Mouse (Mus musculus) neural tube, embryonic 12.5 days (tissue): ENCODE results near the gene Ptpn14. TPM values are rescaled to one million over a fixed set of nuclear protein-coding genes. Genes with fewer than 3 reads are reported as not detected.

Experiments used
- ATAC-seq: fragments of 200-750 bp; cut with Nextera tagmentation; 2 replicates; pipeline ENCODE4 v1.8.0; 2017; ENCODE audit warnings: low read depth, mild to moderate bottlenecking, moderate TSS enrichment, moderate library complexity; ENCODE audit not compliant: low FRiP score
- H3K27ac ChIP-seq: fragments of 300-500 bp; sonication (generic); 2 replicates; pipeline ENCODE4 v1.5.1; 2016
- H3K27me3 ChIP-seq: fragments of 300-500 bp; sonication (generic); replicated peaks from 2 replicates; pipeline ENCODE4 v1.6.1; 2016; ENCODE audit warnings: mild to moderate bottlenecking
- H3K36me3 ChIP-seq: fragments of 300-500 bp; sonication (generic); 2 replicates; pipeline ENCODE4 v1.6.1; 2016; ENCODE audit warnings: mild to moderate bottlenecking
- H3K4me1 ChIP-seq: fragments of 300-500 bp; sonication (generic); 2 replicates; pipeline ENCODE4 v1.6.1; 2016
- H3K4me2 ChIP-seq: fragments of 300-500 bp; sonication (generic); replicated peaks from 2 replicates; pipeline ENCODE4 v1.6.1; 2016; ENCODE audit warnings: mild to moderate bottlenecking
- H3K4me3 ChIP-seq: fragments of 300-500 bp; sonication (generic); 2 replicates; pipeline ENCODE4 v1.5.1; 2016
- H3K9ac ChIP-seq: fragments of 300-500 bp; sonication (generic); 2 replicates; pipeline ENCODE4 v1.6.1; 2016; ENCODE audit warnings: mild to moderate bottlenecking
- H3K9me3 ChIP-seq: fragments of 300-500 bp; sonication (generic); 2 replicates; pipeline ENCODE4 v1.6.1; 2016; ENCODE audit warnings: mild to moderate bottlenecking
- WGBS: fragments of 180-500 bp; shearing (Covaris S2); methylation state at CpG from one replicate; pipeline ENCODE4 v1.1.7; 2016; 5-methylcytosine and 5-hydroxymethylcytosine counted together
- polyA plus RNA-seq: library from polyadenylated mRNA; unstranded; fragments of >200 nt; fragmentation: Nextera tagmentation; extraction: Ambion mirVana; gene quantifications from 2 replicates; pipeline ENCODE4 v1.2.1, GENCODE M21; 2016

The Ptpn14 gene
- polyA plus RNA-seq, 1 experiment from 2014 or later: 4.5 TPM

- Histone ChIP-seq H3K36me3 (no peaks in the 10 kb centered on the region), H3K9me3 (no peaks in the 10 kb centered on the region), H3K27ac (no peak overlapping the region), H3K27me3 (peaks cover 30% of the 10 kb centered on the region), H3K4me2 (peak overlapping the region; percentile 98), H3K9ac (peak overlapping the region; percentile 64), H3K4me1 (peaks cover 34% of the 10 kb centered on the region), H3K4me3 (peak overlapping the region; percentile 63)
- WGBS: under 1% methylated on average over 22 of the region's 22 CpGs
- peak; percentile 43 for ATAC-seq
These were observed 653 bp upstream of the Ptpn14 start for GRCm38 (mm10) chr1:189727346-189727883.

DNA sequence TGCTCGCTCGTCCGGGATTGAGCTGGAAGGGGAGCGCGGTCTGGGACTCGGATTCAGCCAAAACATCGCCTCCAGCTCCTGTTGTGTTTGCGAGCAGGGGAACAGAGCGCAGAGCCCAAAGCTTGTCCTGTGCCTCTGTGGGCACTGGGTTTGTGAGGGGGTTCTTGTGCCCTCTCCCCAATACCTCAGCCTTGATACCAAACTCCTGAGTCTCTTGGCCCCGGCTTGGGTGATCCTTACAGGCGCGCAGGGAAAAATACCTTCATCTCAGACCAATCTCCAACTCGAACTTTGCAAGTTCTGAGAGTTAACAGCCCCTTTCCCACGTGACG is 682 bp downstream of the Ptpn14 start:
- H3K4me2 ChIP-seq: peak overlapping the region; percentile 98
- peaks cover 30% of the 10 kb centered on the region for H3K27me3 ChIP-seq
- 0% methylated on average over 15 of the region's 15 CpGs for WGBS
- peak overlapping the region; percentile 64 for H3K9ac ChIP-seq
- no peaks in the 10 kb centered on the region for H3K36me3 ChIP-seq
- H3K27ac ChIP-seq: no peak overlapping the region
- H3K4me1 ChIP-seq: peaks cover 34% of the 10 kb centered on the region
- ATAC-seq: no peak
- peak overlapping the region; percentile 63 for H3K4me3 ChIP-seq
- no peaks in the 10 kb centered on the region for H3K9me3 ChIP-seq

GRCm38 (mm10) chr1:189729141-189729815 is 1.2 kb downstream of the Ptpn14 start:
- peaks cover 30% of the 10 kb centered on the region for H3K27me3 ChIP-seq

DNA sequence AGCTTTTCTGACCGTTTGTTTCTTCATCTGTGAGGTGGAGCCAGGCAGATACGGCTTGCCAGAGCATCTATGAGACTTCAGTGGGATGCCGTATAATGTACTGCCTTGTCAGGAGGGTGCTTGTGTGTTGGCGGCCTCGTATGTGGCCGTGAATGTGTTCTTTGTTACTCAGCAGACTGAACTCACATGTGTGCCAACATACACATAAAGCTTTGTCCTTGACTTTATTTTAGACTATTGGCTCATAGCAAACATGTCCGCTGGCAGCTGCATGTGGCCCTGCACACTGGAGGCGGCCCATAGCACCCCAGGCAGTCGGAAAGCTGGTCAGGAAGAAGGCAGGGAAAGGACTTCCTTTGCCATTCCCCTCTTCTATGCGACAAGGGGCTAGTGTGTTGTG is 3.6 kb downstream of the Ptpn14 start:
- ATAC-seq: no peak
- H3K9me3 ChIP-seq: no peaks in the 10 kb centered on the region
- H3K9ac ChIP-seq: no peak overlapping the region
- no peak overlapping the region for H3K27ac ChIP-seq
- WGBS: 68% methylated on average over 10 of the region's 10 CpGs
- H3K4me1 ChIP-seq: peaks cover 34% of the 10 kb centered on the region
- no peaks in the 10 kb centered on the region for H3K36me3 ChIP-seq
- no peak overlapping the region for H3K4me3 ChIP-seq
- peaks cover 30% of the 10 kb centered on the region for H3K27me3 ChIP-seq
- 0 out of 2 replicates have a peak overlapping the region, but pooled peaks have one; percentile 3 for H3K4me2 ChIP-seq

More at GRCm38 (mm10) chr1:189729141-189729815, 1.2 kb downstream of the Ptpn14 start:
- peak overlapping the region; percentile 98 for H3K4me2 ChIP-seq
- H3K4me3 ChIP-seq: peak overlapping the region; percentile 63
- peaks cover 34% of the 10 kb centered on the region for H3K4me1 ChIP-seq
- no peaks in the 10 kb centered on the region for H3K9me3 ChIP-seq
- no peak overlapping the region for H3K27ac ChIP-seq
- 6% methylated on average over 17 of the region's 17 CpGs for WGBS
- H3K9ac ChIP-seq: 0 out of 2 replicates have a peak overlapping the region, but pooled peaks have one; percentile 64
- no peaks in the 10 kb centered on the region for H3K36me3 ChIP-seq
- no peak for ATAC-seq

GRCm38 (mm10) chr1:189732156-189732555 is 4.1 kb downstream of the Ptpn14 start:
- WGBS: 72% methylated on average over 8 of the region's 8 CpGs
- ATAC-seq: no peak
- no peak overlapping the region for H3K27ac ChIP-seq

DNA sequence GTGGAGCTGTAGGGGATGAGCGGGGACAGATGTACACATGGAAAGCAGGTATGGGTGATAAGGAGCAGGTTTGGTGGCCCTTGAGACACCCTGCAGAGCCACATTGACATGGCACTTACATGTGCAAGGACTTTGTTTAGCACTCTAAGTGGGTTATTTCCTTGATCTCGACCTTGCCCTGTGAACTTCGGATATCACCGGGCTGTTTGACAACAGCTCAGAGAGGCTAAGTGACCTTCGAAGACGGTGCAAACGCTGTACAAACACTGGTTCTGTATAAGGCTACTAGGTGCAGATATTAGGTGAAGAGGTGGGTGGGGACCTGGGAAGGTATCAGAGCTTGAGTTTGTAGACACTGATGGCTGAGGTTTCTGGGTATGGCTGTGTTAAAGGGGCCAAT is 12.0 kb downstream of the Ptpn14 start:
- Histone ChIP-seq H3K4me3 (no peak overlapping the region), H3K4me2 (no peak overlapping the region), H3K36me3 (no peaks in the 10 kb centered on the region), H3K27me3 (no peaks in the 10 kb centered on the region), H3K9ac (no peak overlapping the region), H3K4me1 (peaks cover 9% of the 10 kb centered on the region), H3K27ac (no peak overlapping the region), H3K9me3 (no peaks in the 10 kb centered on the region)
- ATAC-seq: no peak
- WGBS: 95% methylated on average over 7 of the region's 7 CpGs

More at GRCm38 (mm10) chr1:189732156-189732555, 4.1 kb downstream of the Ptpn14 start:
- 0 out of 2 replicates have a peak overlapping the region, but pooled peaks have one; percentile 3 for H3K4me2 ChIP-seq
- H3K36me3 ChIP-seq: no peaks in the 10 kb centered on the region
- peaks cover 30% of the 10 kb centered on the region for H3K4me1 ChIP-seq
- no peak overlapping the region for H3K9ac ChIP-seq
- no peaks in the 10 kb centered on the region for H3K9me3 ChIP-seq
- H3K27me3 ChIP-seq: peaks cover 30% of the 10 kb centered on the region
- H3K4me3 ChIP-seq: no peak overlapping the region

- Histone ChIP-seq H3K4me1 (peaks cover 12% of the 10 kb centered on the region), H3K27me3 (no peaks in the 10 kb centered on the region), H3K9ac (no peak overlapping the region), H3K4me2 (no peak overlapping the region), H3K4me3 (no peak overlapping the region), H3K27ac (no peak overlapping the region), H3K9me3 (no peaks in the 10 kb centered on the region), H3K36me3 (no peaks in the 10 kb centered on the region)
- ATAC-seq: no peak
- WGBS: 96% methylated on average over 5 of the region's 5 CpGs
These were observed 14.0 kb downstream of the Ptpn14 start for GRCm38 (mm10) chr1:189742041-189742440.

DNA sequence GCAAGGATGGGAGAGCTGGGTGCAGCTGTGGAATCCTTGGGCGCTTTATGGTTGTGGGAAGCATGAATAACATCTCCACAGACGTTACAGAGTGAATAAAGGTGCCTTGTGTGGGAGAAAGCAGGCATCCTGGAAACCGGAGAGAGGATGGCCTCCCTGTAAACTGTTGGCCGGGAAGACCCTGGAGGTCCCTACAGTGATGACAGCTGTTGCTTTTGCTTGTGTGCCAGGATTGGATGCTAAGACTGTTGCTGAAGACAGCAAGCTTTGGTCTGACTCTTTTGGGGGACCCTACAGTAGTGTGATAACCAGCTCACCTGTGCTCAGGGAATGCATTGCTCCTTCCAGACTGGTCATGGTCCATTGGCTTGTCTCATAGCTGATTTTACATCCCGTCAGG is 15.1 kb downstream of the Ptpn14 start:
- ATAC-seq: no peak
- Histone ChIP-seq H3K4me1 (peaks cover 11% of the 10 kb centered on the region), H3K4me3 (no peak overlapping the region), H3K27ac (no peak overlapping the region), H3K36me3 (no peaks in the 10 kb centered on the region), H3K4me2 (no peak overlapping the region), H3K27me3 (no peaks in the 10 kb centered on the region), H3K9me3 (no peaks in the 10 kb centered on the region), H3K9ac (no peak overlapping the region)
- 85% methylated on average over 5 of the region's 5 CpGs for WGBS

GRCm38 (mm10) chr1:189744914-189745710 is 17.0 kb downstream of the Ptpn14 start:
- WGBS: 63% methylated on average over 4 of the region's 4 CpGs
- ATAC-seq: no peak
- no peak overlapping the region for H3K27ac ChIP-seq
- H3K4me2 ChIP-seq: no peak overlapping the region
- H3K9ac ChIP-seq: no peak overlapping the region
- peaks cover 7% of the 10 kb centered on the region for H3K4me1 ChIP-seq
- no peaks in the 10 kb centered on the region for H3K27me3 ChIP-seq
- no peaks in the 10 kb centered on the region for H3K9me3 ChIP-seq
- H3K36me3 ChIP-seq: no peaks in the 10 kb centered on the region
- no peak overlapping the region for H3K4me3 ChIP-seq

DNA sequence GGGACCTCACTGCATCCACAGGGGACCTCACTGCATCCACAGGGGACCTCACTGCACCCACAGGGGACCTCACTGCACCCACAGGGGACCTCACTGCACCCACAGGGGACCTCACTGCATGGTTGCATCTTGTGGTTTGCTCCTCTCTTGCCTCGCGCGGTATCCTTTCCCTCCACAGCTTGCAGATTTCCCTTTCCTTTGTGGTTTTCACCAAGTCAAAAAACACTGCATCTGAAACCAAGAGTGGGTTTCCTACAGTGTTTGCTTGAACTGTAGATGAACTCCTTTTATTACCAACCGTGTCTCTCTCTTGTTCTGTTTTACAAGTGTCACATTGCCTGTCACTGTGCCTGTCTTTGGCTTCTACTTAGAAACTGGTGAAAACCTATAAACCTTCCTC is 18.5 kb downstream of the Ptpn14 start:
- H3K4me1 ChIP-seq: peaks cover 7% of the 10 kb centered on the region
- no peak overlapping the region for H3K27ac ChIP-seq
- 58% methylated on average over 4 of the region's 4 CpGs for WGBS
- no peaks in the 10 kb centered on the region for H3K36me3 ChIP-seq
- no peaks in the 10 kb centered on the region for H3K27me3 ChIP-seq
- no peak for ATAC-seq
- H3K4me3 ChIP-seq: no peak overlapping the region
- H3K9me3 ChIP-seq: no peaks in the 10 kb centered on the region
- H3K4me2 ChIP-seq: no peak overlapping the region
- H3K9ac ChIP-seq: no peak overlapping the region

- H3K9me3 ChIP-seq: no peaks in the 10 kb centered on the region
- no peak overlapping the region for H3K9ac ChIP-seq
- no peak overlapping the region for H3K4me2 ChIP-seq
- WGBS: 98% methylated on average over 4 of the region's 4 CpGs
- no peak overlapping the region for H3K27ac ChIP-seq
- H3K27me3 ChIP-seq: no peaks in the 10 kb centered on the region
- peaks cover 6% of the 10 kb centered on the region for H3K4me1 ChIP-seq
- no peaks in the 10 kb centered on the region for H3K36me3 ChIP-seq
- H3K4me3 ChIP-seq: no peak overlapping the region
- no peak for ATAC-seq
These were observed 21.7 kb downstream of the Ptpn14 start for GRCm38 (mm10) chr1:189749789-189750188.

DNA sequence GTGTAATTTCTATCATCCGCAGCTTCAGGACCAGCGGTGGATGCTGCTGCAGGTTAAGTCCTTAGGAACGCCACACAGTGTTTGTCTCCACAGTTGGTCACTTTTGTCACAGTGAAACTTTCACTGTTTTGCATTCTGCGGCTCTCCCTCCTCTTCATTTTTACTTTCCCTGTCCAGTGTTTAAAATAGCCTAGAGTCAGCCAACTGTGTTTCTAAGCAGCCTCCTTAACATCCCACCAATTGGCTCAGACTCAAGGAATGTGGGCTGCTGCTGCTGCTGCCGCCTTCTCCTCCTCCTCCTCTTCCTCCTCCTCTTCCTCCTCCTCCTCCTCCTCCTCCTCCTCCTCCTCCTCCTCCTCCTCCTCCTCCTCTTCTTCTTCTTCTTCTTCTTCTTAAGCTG is 22.2 kb downstream of the Ptpn14 start:
- H3K27ac ChIP-seq: no peak overlapping the region
- no peaks in the 10 kb centered on the region for H3K9me3 ChIP-seq
- H3K27me3 ChIP-seq: no peaks in the 10 kb centered on the region
- no peak overlapping the region for H3K4me2 ChIP-seq
- 88% methylated on average over 5 of the region's 5 CpGs for WGBS
- no peak overlapping the region for H3K9ac ChIP-seq
- H3K4me1 ChIP-seq: peaks cover 1% of the 10 kb centered on the region; the same call in 1 of the 2 replicates
- H3K36me3 ChIP-seq: no peaks in the 10 kb centered on the region
- no peak for ATAC-seq
- H3K4me3 ChIP-seq: no peak overlapping the region
